Mouse (Mus musculus) ES-E14 (cell line): ENCODE measurements at regions not wholly inside any gene's neighbourhood (a gene's known extent, or its start where the extent isn't known, plus 50 kb on each side); places are given as distances from the start of the nearest gene placed in this dataset.

ENCODE experiments used
- DNase-seq: peaks from one replicate; pipeline ENCODE4 v3.0.0-alpha.2; 2013; ENCODE audit warnings: low read depth, low spot score
- H3K27ac ChIP-seq: 2 replicates; pipeline ENCODE4 v1.5.1; 2012; ENCODE audit warnings: low read depth, mild to moderate bottlenecking, low read length, moderate library complexity, mixed read lengths; ENCODE audit not compliant: poor library complexity, insufficient read depth, severe bottlenecking
- H3K36me3 ChIP-seq: 2 replicates; pipeline ENCODE4 v1.6.1; 2012; ENCODE audit warnings: mild to moderate bottlenecking, low read length, moderate library complexity, mixed read lengths; ENCODE audit not compliant: control insufficient read depth, poor library complexity, insufficient read depth, severe bottlenecking
- H3K4me1 ChIP-seq, 2 experiments: fragments of 150-350 bp in 1 of 2; sonication (generic) in 1 of 2; 2 replicates each; pipeline ENCODE4 v1.6.1; 2012; ENCODE audit warnings: low read length in 2 of 2, mild to moderate bottlenecking in 1 of 2, mixed read lengths in 1 of 2; ENCODE audit not compliant: control insufficient read depth in 2 of 2, insufficient read depth in 2 of 2, poor library complexity in 1 of 2
- H3K4me3 ChIP-seq, 2 experiments: fragments of 150-350 bp in 1 of 2; sonication (generic) in 1 of 2; 2 replicates each; pipeline ENCODE4 v1.5.1; 2012; ENCODE audit warnings: low read length in 2 of 2, low read depth in 1 of 2, mild to moderate bottlenecking in 1 of 2, mixed read lengths in 1 of 2; ENCODE audit not compliant: insufficient read depth in 1 of 2, poor library complexity in 1 of 2, severe bottlenecking in 1 of 2
- H3K9ac ChIP-seq: 2 replicates; pipeline ENCODE4 v1.6.1; 2012; ENCODE audit warnings: low read depth, mild to moderate bottlenecking, low read length, mixed read lengths; ENCODE audit not compliant: poor library complexity, insufficient read depth, severe bottlenecking
- H3K9me3 ChIP-seq: fragments of 150-350 bp; sonication (generic); 2 replicates; pipeline ENCODE4 v1.6.1; 2012; ENCODE audit warnings: low read depth, mild to moderate bottlenecking, low read length; ENCODE audit not compliant: control insufficient read depth, insufficient read depth
- CHD2 ChIP-seq: IDR thresholded peaks from 2 replicates; pipeline ENCODE4 v1.6.1; 2014; ENCODE audit warnings: mild to moderate bottlenecking, low read depth, low read length, inconsistent platforms
- HCFC1 ChIP-seq: IDR thresholded peaks from 2 replicates; pipeline ENCODE4 v1.6.1; 2012; ENCODE audit warnings: low read length, inconsistent platforms, borderline replicate concordance; ENCODE audit not compliant: insufficient read depth
- MAFK ChIP-seq: IDR thresholded peaks from 2 replicates; pipeline ENCODE4 v1.6.1; 2014; ENCODE audit warnings: mild to moderate bottlenecking, low read depth, low read length, inconsistent platforms; ENCODE audit not compliant: insufficient read depth
- ZC3H11A ChIP-seq: IDR thresholded peaks from 2 replicates; pipeline ENCODE4 v1.6.1; 2012; ENCODE audit warnings: low read depth, mild to moderate bottlenecking, inconsistent platforms, low read length, borderline replicate concordance
- ZNF384 ChIP-seq: IDR thresholded peaks from 2 replicates; pipeline ENCODE4 v1.6.1; 2012; ENCODE audit warnings: low read depth, low read length, inconsistent platforms
- in situ Hi-C, 2 experiments: fragments of 600-800 bp; cut with MboI; formaldehyde crosslinking; loops; one replicate each; pipeline ENCODE4 v1.15.1; 2025; ENCODE audit warnings: low sequenced_read_pairs in 2 of 2, inconsistent platforms in 1 of 2; ENCODE audit not compliant: unreplicated experiment in 2 of 2

DNA sequence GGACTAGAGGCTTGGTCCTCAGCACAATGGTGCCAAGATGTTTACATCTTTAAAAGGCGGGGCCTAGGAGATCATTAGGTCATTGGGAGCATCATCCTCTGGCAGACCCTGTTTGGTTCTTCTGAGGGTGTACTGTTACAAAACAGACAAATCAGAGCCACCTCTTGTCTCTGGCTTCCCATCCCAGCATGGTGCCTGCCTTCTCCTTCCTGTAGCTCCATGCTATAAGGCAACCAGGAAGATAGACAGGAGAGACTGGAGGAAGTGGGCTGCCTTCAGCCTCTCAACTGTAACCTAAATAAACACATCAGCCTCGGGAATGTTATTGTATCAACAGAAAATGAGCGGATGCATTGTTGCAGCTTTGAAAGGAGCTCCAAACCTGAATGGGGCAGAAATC, 529.8 kb upstream of the Gm765 start:
- no peak for DNase-seq
- H3K9ac ChIP-seq, result no peak overlapping the region
- no peaks in the 10 kb centered on the region for H3K36me3 ChIP-seq
- no peaks in the 10 kb centered on the region for H3K9me3 ChIP-seq
- H3K4me1 ChIP-seq, result no peaks in the 10 kb centered on the region
- in situ Hi-C loops, result no loop called here
- H3K4me3 ChIP-seq, result no peak overlapping the region
- TF ChIP-seq ZNF384 (no peak), MAFK (no peak), ZC3H11A (no peak), HCFC1 (no peak), CHD2 (no peak)
- H3K27ac ChIP-seq, result no peak overlapping the region

DNA sequence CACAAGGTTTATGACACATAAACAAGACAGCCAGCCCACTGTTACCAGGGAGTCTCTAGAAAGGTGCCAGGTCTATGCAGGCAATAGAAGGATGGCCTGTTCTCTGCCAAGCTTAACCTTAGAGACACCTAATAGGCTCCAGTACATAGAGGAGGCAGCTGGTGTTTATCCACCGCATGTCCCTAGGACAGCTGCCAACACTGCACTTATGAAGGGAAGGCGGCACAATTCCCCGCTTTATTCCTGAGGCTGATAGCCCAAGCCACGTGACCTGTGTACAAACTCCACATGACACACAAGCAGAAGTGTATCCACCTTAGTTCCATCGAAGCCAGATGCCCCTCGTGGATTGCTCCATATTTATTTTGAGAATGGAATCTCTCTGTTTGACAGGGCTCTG, 527.2 kb upstream of the Gm765 start:
- H3K4me3 ChIP-seq, result no peak overlapping the region
- no peaks in the 10 kb centered on the region for H3K9me3 ChIP-seq
- no peak for TF ChIP-seq ZC3H11A
- no peak for TF ChIP-seq ZNF384
- TF ChIP-seq MAFK, result no peak
- no peak overlapping the region for H3K27ac ChIP-seq
- no peak overlapping the region for H3K9ac ChIP-seq
- no peak for DNase-seq
- H3K36me3 ChIP-seq, result no peaks in the 10 kb centered on the region
- in situ Hi-C loops, result no loop called here
- H3K4me1 ChIP-seq, result no peaks in the 10 kb centered on the region

DNA sequence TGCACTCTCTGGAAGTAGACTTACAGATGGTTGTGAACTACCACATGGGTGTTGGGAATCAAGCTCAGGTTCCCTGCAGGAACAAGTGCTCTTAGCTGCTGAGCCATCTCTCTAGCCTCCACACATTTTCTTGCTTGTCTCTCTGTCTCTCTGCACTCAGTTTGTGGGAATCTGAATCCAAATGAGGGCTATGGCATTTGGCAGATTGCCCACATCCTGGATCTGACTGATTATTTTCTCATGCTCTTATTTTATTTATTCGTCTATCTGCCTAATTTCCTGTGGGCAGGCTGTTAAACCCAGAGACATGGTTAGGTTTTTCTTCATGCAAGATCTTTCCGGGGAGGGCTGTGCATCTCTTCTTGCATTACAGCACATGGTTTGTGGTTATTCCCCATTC, 521.8 kb upstream of the Gm765 start:
- DNase-seq, result no peak
- no peak overlapping the region for H3K4me3 ChIP-seq
- TF ChIP-seq ZC3H11A (no peak), MAFK (no peak), CHD2 (no peak), ZNF384 (no peak), HCFC1 (no peak)
- H3K9ac ChIP-seq, result no peak overlapping the region
- no peaks in the 10 kb centered on the region for H3K36me3 ChIP-seq
- H3K4me1 ChIP-seq, result no peaks in the 10 kb centered on the region
- H3K27ac ChIP-seq, result no peak overlapping the region
- in situ Hi-C loops, result no loop called here
- H3K9me3 ChIP-seq, result no peaks in the 10 kb centered on the region

DNA sequence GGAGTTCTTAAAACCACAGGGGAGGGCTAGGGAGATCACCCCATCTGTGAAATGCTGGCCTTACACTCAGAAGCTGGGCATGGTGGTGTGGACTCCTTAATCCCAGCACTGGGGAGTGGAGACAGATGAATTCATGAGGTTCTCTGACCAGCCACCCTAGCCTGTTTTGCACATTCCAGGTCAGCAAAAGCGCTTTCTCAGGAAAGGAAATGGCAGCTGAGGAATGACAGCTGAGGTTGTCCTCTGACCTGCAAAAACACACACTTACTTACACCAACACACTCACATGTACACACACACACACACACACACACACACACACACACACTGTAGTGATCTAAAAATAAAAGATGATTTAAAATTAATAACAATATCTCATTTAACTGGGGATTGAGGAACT, 513.4 kb upstream of the Gm765 start:
- Histone ChIP-seq H3K9ac (no peak overlapping the region), H3K36me3 (no peaks in the 10 kb centered on the region), H3K9me3 (no peaks in the 10 kb centered on the region), H3K27ac (no peak overlapping the region), H3K4me3 (no peak overlapping the region), H3K4me1 (no peaks in the 10 kb centered on the region)
- no peak for DNase-seq
- TF ChIP-seq ZNF384 (no peak), CHD2 (no peak), HCFC1 (no peak), ZC3H11A (no peak), MAFK (no peak)
- in situ Hi-C loops, result no loop called here

DNA sequence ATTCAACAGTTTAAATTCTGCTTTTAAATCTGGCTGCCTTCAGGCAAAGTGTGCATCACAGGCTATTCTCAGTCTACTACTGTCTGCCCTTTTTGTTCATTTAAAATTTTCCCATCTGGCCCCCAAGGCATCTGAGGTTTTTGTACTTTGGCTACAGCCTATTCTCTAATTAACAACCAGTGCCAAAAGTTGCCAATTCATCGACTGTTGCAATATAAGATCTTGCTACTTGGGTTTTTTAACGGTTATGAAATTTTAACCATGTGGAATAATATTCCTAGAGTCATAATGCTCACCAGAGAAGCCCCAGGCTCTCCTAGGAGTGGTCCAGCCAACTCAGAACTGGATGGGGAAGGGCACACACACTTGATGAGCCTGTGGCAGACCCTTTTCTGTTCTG, 508.4 kb upstream of the Gm765 start:
- Histone ChIP-seq H3K9ac (no peak overlapping the region), H3K4me3 (no peak overlapping the region), H3K4me1 (no peaks in the 10 kb centered on the region), H3K9me3 (no peaks in the 10 kb centered on the region), H3K36me3 (no peaks in the 10 kb centered on the region), H3K27ac (no peak overlapping the region)
- TF ChIP-seq ZNF384, result no peak
- no peak for TF ChIP-seq ZC3H11A
- TF ChIP-seq CHD2, result no peak
- no peak for TF ChIP-seq HCFC1
- no peak for TF ChIP-seq MAFK
- DNase-seq, result no peak
- in situ Hi-C loops, result no loop called here
